ENCODE assay signal across 24 mouse cellular contexts in the genomic region with DNA sequence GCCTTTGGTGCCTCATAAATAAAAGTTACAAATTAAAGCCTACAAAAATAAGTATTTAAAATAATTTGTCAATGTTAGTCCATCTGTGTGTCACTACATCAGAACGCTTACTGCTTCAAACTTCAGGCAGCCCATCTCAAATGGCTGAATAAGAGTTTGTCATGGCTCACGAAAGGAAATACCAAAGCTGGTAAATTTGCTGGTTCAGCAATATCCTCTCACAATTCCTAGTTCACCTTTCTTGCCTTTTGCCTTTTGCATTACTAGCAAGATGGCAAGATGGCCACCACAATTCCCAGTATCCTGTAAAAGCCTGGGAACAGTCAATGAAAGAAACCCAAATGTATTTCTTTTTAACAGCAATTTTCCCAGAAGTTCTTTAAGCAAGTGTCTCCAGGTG.
"Had no signal": no experiment of that assay in that cellular context is flagged by ENCODE, and none has a peak within 500 bp of the region (broad histone marks: within the 10 kb centered on the region; RNA-seq: fewer than 3 reads in every experiment).

No protein-coding gene starts in this region.

- H3K4me3 ChIP-seq: embryonic facial prominence, embryonic 10.5 days; embryonic facial prominence, embryonic 12.5 days; embryonic facial prominence, embryonic 13.5 days; embryonic facial prominence, embryonic 15.5 days; erythroblast, embryonic 14.5 days; forebrain, embryonic 10.5 days; forebrain, embryonic 12.5 days; forebrain, embryonic 13.5 days; forebrain, embryonic 15.5 days; gastrocnemius, adult 2 months; heart, adult 2 months; heart, embryonic 10.5 days had no signal

- DNase-seq: cerebellum, postnatal 10 days; cerebellum, postnatal 14 days; cerebellum, postnatal 25 days; cerebellum, postnatal 36 days; embryo, embryonic 11 days; forebrain, postnatal 0 days; gastrocnemius, adult 2 months; gastrocnemius, postnatal 10 days; gastrocnemius, postnatal 14 days; gastrocnemius, postnatal 25 days; gastrocnemius, postnatal 36 days; heart, adult 11 months; heart, adult 18-20 months; heart, adult 2 months had no signal

- H3K9ac ChIP-seq: embryonic facial prominence, embryonic 12.5 days; embryonic facial prominence, embryonic 13.5 days; embryonic facial prominence, embryonic 15.5 days; forebrain, embryonic 12.5 days; forebrain, embryonic 13.5 days; forebrain, embryonic 15.5 days; forebrain, postnatal 0 days had no signal

- H3K27me3 ChIP-seq: embryonic facial prominence, embryonic 12.5 days; embryonic facial prominence, embryonic 13.5 days; embryonic facial prominence, embryonic 15.5 days; forebrain, embryonic 12.5 days; forebrain, embryonic 13.5 days; forebrain, embryonic 15.5 days had no signal

- H3K4me2 ChIP-seq: embryonic facial prominence, embryonic 12.5 days; embryonic facial prominence, embryonic 13.5 days; embryonic facial prominence, embryonic 15.5 days; forebrain, embryonic 12.5 days; forebrain, embryonic 13.5 days; forebrain, embryonic 15.5 days had no signal

- H3K27ac ChIP-seq: embryonic facial prominence, embryonic 10.5 days; embryonic facial prominence, embryonic 12.5 days; embryonic facial prominence, embryonic 13.5 days; embryonic facial prominence, embryonic 15.5 days; forebrain, embryonic 10.5 days; forebrain, embryonic 12.5 days; forebrain, embryonic 13.5 days; forebrain, embryonic 15.5 days; gastrocnemius, adult 2 months; heart, adult 2 months; heart, embryonic 10.5 days had no signal

- H3K36me3 ChIP-seq: embryonic facial prominence, embryonic 10.5 days; embryonic facial prominence, embryonic 12.5 days; embryonic facial prominence, embryonic 13.5 days; embryonic facial prominence, embryonic 15.5 days; forebrain, embryonic 10.5 days; forebrain, embryonic 12.5 days; forebrain, embryonic 15.5 days; heart, embryonic 10.5 days had no signal

- H3K9me3 ChIP-seq: embryonic facial prominence, embryonic 10.5 days; embryonic facial prominence, embryonic 12.5 days; embryonic facial prominence, embryonic 13.5 days; embryonic facial prominence, embryonic 15.5 days; forebrain, embryonic 10.5 days; forebrain, embryonic 13.5 days; forebrain, embryonic 15.5 days; heart, embryonic 10.5 days had no signal

- H3K4me1 ChIP-seq: embryonic facial prominence, embryonic 12.5 days; forebrain, embryonic 12.5 days; forebrain, embryonic 13.5 days; forebrain, embryonic 15.5 days had no signal
